Mouse (Mus musculus): ENCODE measurements around the gene Enah.

Gene Enah

GRCm38 (mm10) chr1:181958392-181958791, 61.4 kb downstream of the Enah start:
- no peak for DNase-seq

DNA sequence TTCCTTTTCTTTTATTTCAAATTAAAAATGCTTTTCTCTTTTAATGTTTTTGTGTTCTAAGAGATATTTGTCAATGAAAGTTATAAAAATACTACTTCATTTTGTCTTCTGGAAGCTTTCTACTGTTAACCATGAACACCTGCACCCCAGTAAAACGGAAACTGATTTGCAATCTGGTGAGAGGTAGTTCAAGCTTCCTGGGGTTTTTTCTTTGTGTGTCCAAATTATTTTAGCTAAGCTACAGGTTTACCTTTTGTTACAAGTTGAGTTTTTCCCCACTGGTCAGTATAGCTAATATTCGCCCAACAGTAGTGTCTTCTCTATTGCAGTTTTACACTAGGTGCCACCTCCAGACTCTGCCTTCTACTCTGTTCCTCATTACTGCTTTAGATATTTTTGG, 62.1 kb downstream of the Enah start:
- DNase-seq: no peak

- no peak for DNase-seq
Observed at GRCm38 (mm10) chr1:181953547-181953946, 66.2 kb downstream of the Enah start.

DNA sequence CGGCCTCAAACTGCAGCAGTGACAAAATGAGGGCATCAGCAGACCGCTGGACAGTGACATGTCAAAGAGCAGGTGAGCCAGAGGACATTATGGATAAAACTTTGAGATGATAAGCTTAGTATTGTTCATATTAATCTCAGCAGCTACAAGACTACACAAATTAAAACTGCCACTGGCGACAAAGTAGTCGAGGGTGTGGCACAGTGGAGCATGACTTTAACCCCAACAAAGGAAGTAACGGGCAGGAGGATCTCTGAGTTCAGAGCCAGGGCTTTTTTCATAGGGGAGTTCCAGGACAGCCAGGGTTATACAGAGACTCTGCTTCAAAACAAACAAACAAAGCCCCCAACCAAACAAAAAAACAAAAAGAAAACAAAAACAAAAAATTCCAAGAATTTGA, 68.5 kb downstream of the Enah start:
- DNase-seq: no peak

DNA sequence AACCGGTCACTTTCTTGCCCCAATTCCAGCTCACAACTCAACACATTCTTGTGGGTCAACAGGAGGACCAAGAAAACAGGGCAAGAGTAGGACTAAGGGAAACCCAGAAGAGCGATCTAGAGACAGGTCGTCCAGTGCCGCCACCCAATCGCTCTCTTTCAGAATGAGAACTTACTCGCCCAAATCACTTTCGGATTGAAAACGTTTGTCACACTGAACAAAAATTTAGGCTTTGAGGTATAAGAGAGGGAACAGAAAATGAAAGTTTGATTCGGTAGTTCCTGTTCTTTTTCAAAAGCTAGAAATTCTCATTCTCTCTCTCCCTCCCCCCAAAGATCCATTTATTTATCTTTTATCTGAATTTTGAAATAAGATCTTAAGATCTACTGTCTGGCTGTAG, 69.1 kb downstream of the Enah start:
- DNase-seq: no peak

GRCm38 (mm10) chr1:181948191-181948590, 71.6 kb downstream of the Enah start:
- no peak for DNase-seq

DNA sequence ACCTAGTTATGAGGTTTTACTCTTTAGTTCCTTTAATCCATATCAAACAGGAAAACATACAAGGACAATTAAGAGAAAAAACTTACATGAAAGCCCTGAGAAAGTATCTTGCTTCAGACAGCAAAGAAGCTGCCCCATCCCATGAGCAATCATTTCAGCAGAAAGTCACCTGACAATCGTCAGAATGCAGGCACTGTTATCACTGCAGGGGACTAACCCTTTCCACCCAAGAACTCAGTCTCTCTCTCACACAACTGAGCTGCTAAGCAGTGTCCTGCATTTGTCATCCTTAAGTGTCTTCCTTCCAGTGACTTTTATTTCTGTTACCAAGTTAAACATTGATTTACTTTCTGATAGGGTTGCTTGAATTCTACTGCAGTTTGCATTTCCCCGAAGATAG, 82.7 kb downstream of the Enah start:
- no peak for DNase-seq

DNA sequence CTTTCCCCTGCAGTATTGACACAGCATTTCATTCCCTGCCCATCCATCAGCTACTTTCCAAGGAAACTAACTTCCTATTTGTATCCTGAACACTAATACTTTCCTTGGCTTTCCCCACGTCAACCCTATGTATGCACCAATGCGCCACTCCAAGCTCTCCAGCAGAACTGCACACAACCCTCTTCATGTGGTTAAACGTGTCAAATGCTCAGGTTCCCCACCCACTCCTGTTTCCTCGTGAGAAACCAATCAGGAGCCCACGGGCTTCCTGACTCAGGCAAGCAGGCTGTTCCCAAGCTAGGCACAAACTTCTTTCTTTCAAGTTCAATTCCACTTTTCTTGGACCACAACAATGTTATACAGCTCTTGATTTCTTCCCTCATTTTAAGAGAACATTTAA, 91.4 kb downstream of the Enah start:
- DNase-seq: no peak

GRCm38 (mm10) chr1:181923384-181923783, 96.4 kb downstream of the Enah start:
- peak; percentile 21 to 25 for DNase-seq

DNA sequence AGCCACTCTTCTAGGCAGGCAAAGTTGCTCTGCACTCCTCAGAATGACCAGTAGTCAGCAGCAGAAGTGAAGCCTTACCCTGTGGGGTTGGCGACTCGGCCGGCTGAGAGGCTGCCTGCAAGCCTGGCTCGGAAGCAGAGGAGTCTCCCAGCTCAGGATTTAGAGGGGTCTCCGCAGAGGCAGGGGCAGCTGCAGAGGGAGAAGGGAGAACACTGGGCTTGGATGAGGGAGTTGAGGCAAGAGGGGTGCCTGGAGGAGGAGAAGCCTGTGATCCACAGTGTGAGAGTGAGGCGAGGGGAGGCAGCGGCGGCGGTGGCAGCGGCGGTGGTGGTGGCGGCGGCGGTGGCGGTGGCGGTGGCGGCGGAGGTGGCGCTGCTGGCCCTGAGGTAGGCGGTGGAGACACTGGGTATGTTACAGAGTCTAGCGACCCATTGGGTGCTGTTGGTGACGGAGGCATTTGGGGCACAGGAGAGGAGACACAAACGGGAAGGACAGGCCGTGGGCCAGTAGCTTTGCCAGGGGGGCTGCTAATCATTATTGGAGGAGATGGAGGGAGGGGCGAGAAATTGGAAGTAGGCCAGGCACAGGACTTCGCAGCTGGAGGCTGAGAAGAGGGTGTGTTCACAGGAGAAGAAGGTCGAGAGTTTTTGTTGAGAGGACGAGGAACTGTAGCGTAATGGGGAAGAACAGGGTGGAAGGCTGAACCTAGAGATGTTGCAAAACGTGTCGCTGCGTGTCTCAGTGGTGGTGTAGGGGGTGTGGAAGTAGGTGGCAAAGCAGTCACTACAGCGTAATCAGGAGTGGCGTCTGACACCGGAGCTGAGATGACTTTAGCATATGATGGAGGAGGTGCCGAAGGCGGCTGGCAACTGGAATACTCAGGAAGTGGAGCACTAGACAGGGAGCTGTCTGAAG, 98.0 kb downstream of the Enah start:
- peak; percentile 14 to 20 for DNase-seq

DNA sequence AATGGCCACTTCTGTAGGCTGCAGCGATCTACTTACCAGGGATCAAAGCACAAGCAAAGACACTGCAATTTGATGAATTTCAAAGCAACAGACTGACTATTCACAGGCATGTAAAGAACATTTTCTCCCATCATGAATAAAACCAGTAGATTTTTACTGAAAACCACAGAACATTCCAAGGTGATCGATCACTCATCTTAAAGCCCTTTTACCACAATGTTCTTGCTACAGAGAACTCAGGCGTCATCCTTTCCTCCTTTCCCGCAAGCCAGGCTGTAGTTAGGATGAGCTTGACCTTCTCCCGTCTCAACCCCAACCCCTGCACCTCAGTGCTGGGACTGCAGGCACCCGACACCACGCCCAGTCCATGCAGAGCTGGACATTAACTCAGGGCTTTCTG, 107.9 kb downstream of the Enah start:
- DNase-seq: no peak

- no peak for DNase-seq
Observed at GRCm38 (mm10) chr1:181901706-181902373, 118.0 kb downstream of the Enah start.

- no peak for DNase-seq
Observed at GRCm38 (mm10) chr1:181900846-181901245, 118.9 kb downstream of the Enah start.

GRCm38 (mm10) chr1:181898961-181899360, 120.8 kb downstream of the Enah start:
- DNase-seq: no peak

GRCm38 (mm10) chr1:181896991-181897390, 122.8 kb downstream of the Enah start:
- DNase-seq: no peak

DNA sequence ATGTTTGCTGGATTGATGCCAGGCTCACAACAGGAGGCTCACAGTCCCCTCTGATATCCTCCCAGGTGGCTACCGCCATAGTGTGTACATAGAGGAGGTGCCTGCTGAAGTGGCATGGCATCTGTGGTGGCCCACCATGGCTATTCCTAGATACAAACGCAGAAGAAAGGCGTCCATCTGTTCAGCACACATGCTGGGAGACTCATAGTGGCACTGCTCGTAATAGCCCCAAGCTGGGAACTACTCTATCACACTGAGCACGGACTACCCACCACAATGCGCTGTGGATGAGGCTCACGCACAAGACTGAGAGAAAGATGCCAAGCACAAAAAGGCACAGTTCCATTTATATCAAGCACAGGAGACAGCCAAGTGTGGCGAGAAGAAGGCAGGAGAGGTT, 126.1 kb downstream of the Enah start:
- DNase-seq: peak in 1 of 2 experiments; percentile 18

- no peak for DNase-seq
Observed at GRCm38 (mm10) chr1:181889670-181890069, 130.1 kb downstream of the Enah start.

DNA sequence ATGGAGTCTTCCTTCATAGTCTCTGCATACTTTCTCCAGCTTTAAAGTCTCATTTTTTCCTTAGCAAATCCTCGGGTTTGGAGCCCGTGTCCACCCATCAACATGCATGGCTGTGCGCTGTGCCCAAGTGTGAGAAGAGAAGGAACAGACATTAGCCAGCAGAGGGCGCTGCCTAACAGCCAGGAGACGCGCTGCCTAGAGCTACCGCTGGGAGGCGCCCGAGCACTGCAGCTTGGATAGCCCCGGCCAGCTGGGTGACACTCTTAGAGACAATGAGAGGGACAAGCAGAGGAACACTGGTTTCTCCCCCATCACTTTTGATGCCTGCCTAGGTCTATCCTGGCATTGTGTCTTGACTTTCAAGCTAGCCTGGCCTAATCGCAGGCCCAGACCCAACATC, 131.0 kb downstream of the Enah start:
- peak; percentile 93 to 96 for DNase-seq

GRCm38 (mm10) chr1:181881532-181881931, 138.3 kb downstream of the Enah start:
- DNase-seq: peak; percentile 72 to 78

DNA sequence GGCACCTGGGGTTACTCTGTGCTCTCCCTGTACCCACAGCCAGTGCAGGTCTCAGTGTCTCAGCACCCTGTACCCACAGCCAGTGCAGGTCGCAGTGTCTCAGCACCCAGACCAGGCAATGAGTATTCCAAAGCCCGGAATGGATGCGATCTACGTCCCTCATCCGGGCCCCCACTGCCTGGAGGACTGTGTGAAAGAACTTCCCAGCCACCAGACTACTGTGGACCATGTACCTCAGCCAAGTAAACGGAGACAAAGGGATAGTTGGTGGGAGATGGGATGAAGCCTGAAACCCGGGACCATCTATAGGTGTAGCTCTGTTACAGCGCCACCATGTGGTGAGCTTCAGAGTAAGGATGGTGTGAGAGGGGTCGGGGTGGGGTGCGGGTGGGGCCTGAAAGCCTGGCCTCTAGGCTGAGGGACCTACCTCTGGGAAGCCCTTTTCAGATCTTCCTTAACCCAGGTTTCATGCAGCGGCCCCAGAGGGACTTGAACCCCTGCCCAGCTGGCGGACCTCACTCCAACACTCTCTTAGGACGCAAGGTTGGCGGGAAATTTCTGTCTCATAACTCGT, 139.0 kb downstream of the Enah start:
- peak; percentile 22 to 36 for DNase-seq

- DNase-seq: no peak
Observed at GRCm38 (mm10) chr1:181878436-181878835, 141.4 kb downstream of the Enah start.

- DNase-seq: no peak
Observed at GRCm38 (mm10) chr1:181877088-181877487, 142.7 kb downstream of the Enah start.

GRCm38 (mm10) chr1:181876656-181877055, 143.1 kb downstream of the Enah start:
- no peak for DNase-seq
